Mouse (Mus musculus): Measurements from ENCODE around the gene 1600014C23Rik.

Gene 1600014C23Rik

GRCm38 (mm10) chr17:45686093-45686619 lies 47.5 kb downstream of the 1600014C23Rik start, which contains the start of gene Mrpl14:
Mrpl14 (plus strand) TSS chr17:45686322.
- DNase-seq: peak; percentile 95 to 98

GRCm38 (mm10) chr17:45685171-45686092 lies 48.2 kb downstream of the 1600014C23Rik start:
- peak; percentile 65 to 72 for DNase-seq

GRCm38 (mm10) chr17:45684667-45685131 lies 48.9 kb downstream of the 1600014C23Rik start:
- no peak for DNase-seq
